In genomic region chr16:14272374-14272965, GRCm38 (mm10) we compare ENCODE assay signal across 14 mouse cellular contexts.
"Had no signal": no experiment of that assay in that cellular context is flagged by ENCODE, and none has a peak within 500 bp of the region (broad histone marks: within the 10 kb centered on the region; RNA-seq: fewer than 3 reads in every experiment).

No protein-coding gene starts in this region.

- H3K4me2 ChIP-seq: kidney, embryonic 15.5 days; limb, embryonic 15.5 days; liver, embryonic 12.5 days; lung, embryonic 15.5 days; neural tube, embryonic 15.5 days had no signal

- DNase-seq: kidney, adult 18-20 months; kidney, postnatal 25 days; layer of hippocampus, adult 9-11 months; layer of hippocampus, postnatal 36 days; midbrain, embryonic 14.5 days; right cerebral cortex, adult 18-20 months; right cerebral cortex, postnatal 25 days; thymus, postnatal 36 days had no signal

- H3K4me1 ChIP-seq: kidney, embryonic 15.5 days; limb, embryonic 15.5 days; liver, embryonic 12.5 days; lung, embryonic 15.5 days; neural tube, embryonic 15.5 days had no signal

- H3K27ac ChIP-seq: kidney, embryonic 15.5 days; limb, embryonic 15.5 days; liver, embryonic 12.5 days; lung, embryonic 15.5 days; neural tube, embryonic 15.5 days had no signal

- H3K27me3 ChIP-seq: kidney, embryonic 15.5 days; limb, embryonic 15.5 days; lung, embryonic 15.5 days; neural tube, embryonic 15.5 days had no signal

- H3K36me3 ChIP-seq: kidney, embryonic 15.5 days; limb, embryonic 15.5 days; liver, embryonic 12.5 days; lung, embryonic 15.5 days; neural tube, embryonic 15.5 days had no signal

- H3K9me3 ChIP-seq: kidney, embryonic 15.5 days; limb, embryonic 15.5 days; liver, embryonic 12.5 days; lung, embryonic 15.5 days; neural tube, embryonic 15.5 days had no signal

- ATAC-seq: liver, embryonic 12.5 days had no signal

- H3K4me3 ChIP-seq: kidney, embryonic 15.5 days; limb, embryonic 15.5 days; liver, embryonic 12.5 days; lung, embryonic 15.5 days; myocyte; neural tube, embryonic 15.5 days had no signal

- H3K9ac ChIP-seq: kidney, embryonic 15.5 days; limb, embryonic 15.5 days; liver, embryonic 12.5 days; lung, embryonic 15.5 days; neural tube, embryonic 15.5 days had no signal
